Mouse (Mus musculus) CH12.LX (cell line): ENCODE results near the gene Naa38. TPM values are rescaled to one million over a fixed set of nuclear protein-coding genes. Genes with fewer than 3 reads are reported as not detected.

Experiments
- DNase-seq: peaks from one replicate; pipeline ENCODE4 v3.0.0-alpha.2; 2013; ENCODE audit errors: extremely low read depth
- H3K27ac ChIP-seq: 2 replicates; pipeline ENCODE4 v1.5.1; 2012; ENCODE audit warnings: low read depth, mild to moderate bottlenecking, control low read depth, moderate library complexity; ENCODE audit not compliant: insufficient read depth
- H3K27me3 ChIP-seq: replicated peaks from 2 replicates; pipeline ENCODE3; 2012; ENCODE audit warnings: inconsistent platforms
- H3K36me3 ChIP-seq, 2 experiments: replicated peaks in 1 of 2; 2 replicates each; pipeline versions ENCODE3 to v1.6.1; 2012; ENCODE audit warnings: inconsistent platforms in 1 of 2, low read length in 1 of 2, mild to moderate bottlenecking in 1 of 2, mixed read lengths in 1 of 2, moderate library complexity in 1 of 2; ENCODE audit not compliant: control insufficient read depth in 1 of 2, insufficient read depth in 1 of 2
- H3K4me1 ChIP-seq, 2 experiments: 2 replicates each; pipeline ENCODE4 v1.6.1; 2012; ENCODE audit warnings: inconsistent platforms in 1 of 2, moderate library complexity in 1 of 2; ENCODE audit not compliant: insufficient read depth in 2 of 2, control insufficient read depth in 1 of 2
- H3K4me2 ChIP-seq: 2 replicates; pipeline ENCODE4 v1.6.1; 2012; ENCODE audit warnings: low read depth, mild to moderate bottlenecking, control low read depth; ENCODE audit not compliant: poor library complexity, insufficient read depth, severe bottlenecking
- H3K4me3 ChIP-seq, 3 experiments: fragments of 150-350 bp in 1 of 3; sonication (generic) in 1 of 3; replicated peaks in 1 of 3; 2 replicates each; pipeline versions ENCODE3 to v1.5.1; 2011 to 2012; ENCODE audit warnings: low read depth in 2 of 3, low read length in 2 of 3, mild to moderate bottlenecking in 2 of 3, moderate library complexity in 2 of 3, control low read depth in 1 of 3, improper control_type of control experiment in 1 of 3, inconsistent platforms in 1 of 3, mixed read lengths in 1 of 3; ENCODE audit not compliant: poor library complexity in 1 of 3
- H3K79me2 ChIP-seq: replicated peaks from 2 replicates; pipeline ENCODE4 v1.6.1; 2012; ENCODE audit warnings: mild to moderate bottlenecking, moderate library complexity; ENCODE audit not compliant: control insufficient read depth, poor library complexity, insufficient read depth, severe bottlenecking; ENCODE audit errors: extremely low read depth
- H3K9ac ChIP-seq: 2 replicates; pipeline ENCODE4 v1.6.1; 2012; ENCODE audit warnings: low read depth, mild to moderate bottlenecking, control low read depth, moderate library complexity; ENCODE audit not compliant: insufficient read depth
- H3K9me3 ChIP-seq: replicated peaks from 2 replicates; pipeline ENCODE3; 2012; ENCODE audit warnings: low read length, inconsistent platforms, mixed read lengths
- BHLHE40 ChIP-seq: IDR thresholded peaks from 2 replicates; pipeline ENCODE4 v1.6.1; 2011; ENCODE audit warnings: mild to moderate bottlenecking, low read depth, low read length, improper control_type of control experiment
- CHD2 ChIP-seq: IDR thresholded peaks from 2 replicates; pipeline ENCODE4 v1.6.1; 2011; ENCODE audit warnings: low read length, improper control_type of control experiment
- CTCF ChIP-seq, 2 experiments: IDR thresholded peaks in 1 of 2; conservative IDR thresholded peaks in 1 of 2; 2 replicates each; pipeline ENCODE4 v1.5.1; 2011 to 2012; ENCODE audit warnings: low read depth in 2 of 2, low read length in 2 of 2, improper control_type of control experiment in 1 of 2, inconsistent platforms in 1 of 2, mild to moderate bottlenecking in 1 of 2, moderate library complexity in 1 of 2
- ELF1 ChIP-seq: IDR thresholded peaks from 2 replicates; pipeline ENCODE4 v1.6.1; 2014; ENCODE audit warnings: low read depth, mild to moderate bottlenecking, inconsistent platforms, low read length, improper control_type of control experiment
- EP300 ChIP-seq: IDR thresholded peaks from 2 replicates; pipeline ENCODE4 v1.6.1; 2011; ENCODE audit warnings: low read length, improper control_type of control experiment
- ETS1 ChIP-seq: conservative IDR thresholded peaks from 2 replicates; pipeline ENCODE4 v1.6.1; 2012; ENCODE audit warnings: low read depth, mild to moderate bottlenecking, inconsistent platforms, low read length, improper control_type of control experiment, moderate library complexity
- HCFC1 ChIP-seq: IDR thresholded peaks from 2 replicates; pipeline ENCODE4 v1.6.1; 2012; ENCODE audit warnings: low read depth, mild to moderate bottlenecking, inconsistent platforms, low read length, improper control_type of control experiment
- JUND ChIP-seq: conservative IDR thresholded peaks from 2 replicates; pipeline ENCODE4 v1.6.1; 2011; ENCODE audit warnings: low read depth, low read length, improper control_type of control experiment
- MAFK ChIP-seq: IDR thresholded peaks from 2 replicates; pipeline ENCODE4 v1.6.1; 2011; ENCODE audit warnings: low read length, improper control_type of control experiment; ENCODE audit not compliant: insufficient replicate concordance
- MAX ChIP-seq: IDR thresholded peaks from 2 replicates; pipeline ENCODE4 v1.6.1; 2011; ENCODE audit warnings: low read length, improper control_type of control experiment
- MAZ ChIP-seq: IDR thresholded peaks from 2 replicates; pipeline ENCODE4 v1.6.1; 2012; ENCODE audit warnings: low read depth, mild to moderate bottlenecking, inconsistent platforms, low read length, improper control_type of control experiment, moderate library complexity
- MYC ChIP-seq: IDR thresholded peaks from 2 replicates; pipeline ENCODE4 v1.6.1; 2011; ENCODE audit warnings: low read depth, mild to moderate bottlenecking, improper control_type of control experiment, low read length
- NELFE ChIP-seq: IDR thresholded peaks from 2 replicates; pipeline ENCODE4 v1.6.1; 2011; ENCODE audit warnings: low read depth, low read length, improper control_type of control experiment
- PAX5 ChIP-seq: IDR thresholded peaks from 2 replicates; pipeline ENCODE4 v1.6.1; 2012; ENCODE audit warnings: low read length, inconsistent platforms, mixed read lengths
- POLR2AphosphoS2 ChIP-seq: IDR thresholded peaks from 2 replicates; pipeline ENCODE4 v1.6.1; 2011; ENCODE audit warnings: low read depth, low read length, improper control_type of control experiment
- RAD21 ChIP-seq: IDR thresholded peaks from 2 replicates; pipeline ENCODE4 v1.6.1; 2011; ENCODE audit warnings: low read depth, mild to moderate bottlenecking, low read length, improper control_type of control experiment, moderate library complexity
- TBP ChIP-seq: conservative IDR thresholded peaks from 2 replicates; pipeline ENCODE4 v1.6.1; 2011; ENCODE audit warnings: low read depth, low read length, improper control_type of control experiment
- ZC3H11A ChIP-seq: IDR thresholded peaks from 2 replicates; pipeline ENCODE4 v1.6.1; 2012; ENCODE audit warnings: low read depth, mild to moderate bottlenecking, inconsistent platforms, low read length, improper control_type of control experiment
- ZMIZ1 ChIP-seq: IDR thresholded peaks from 2 replicates; pipeline ENCODE4 v1.6.1; 2012; ENCODE audit warnings: low read depth, mild to moderate bottlenecking, inconsistent platforms, low read length, improper control_type of control experiment
- dilution Hi-C: fragments of 300-500 bp; cut with MboI; formaldehyde crosslinking; loops from 2 replicates; pipeline ENCODE4 v1.14.3; 2020; ENCODE audit warnings: low sequenced_read_pairs; ENCODE audit not compliant: extremely low pct_unique_long_range_greater_than_20kb, extremely low pct_ligation_motif_present
- in situ Hi-C: fragments of 300-500 bp; cut with MboI; formaldehyde crosslinking; loops from 3 replicates; pipeline ENCODE4 v1.14.3; 2019; ENCODE audit warnings: low sequenced_read_pairs, low pct_ligation_motif_present, low pct_unique_long_range_greater_than_20kb, mixed read lengths
- polyA plus RNA-seq: library from polyadenylated mRNA; unstranded; fragments of >175 nt; gene quantifications from 2 replicates; pipeline ENCODE4 v1.2.1, GENCODE M21; 2012; ENCODE audit warnings: low read depth; ENCODE audit not compliant: insufficient read length
- total RNA-seq, 2 experiments: library from RNA; depleted of rRNA; stranded (reverse); fragments of 300-350 nt in 1 of 2; fragments of >200 nt in 1 of 2; gene quantifications; 2 replicates each; pipeline ENCODE4 v1.2.3; 2012 to 2014

Naa38 gene
- total and polyA plus RNA-seq, 3 experiments = 153 to 201 (median 193) TPM

DNA sequence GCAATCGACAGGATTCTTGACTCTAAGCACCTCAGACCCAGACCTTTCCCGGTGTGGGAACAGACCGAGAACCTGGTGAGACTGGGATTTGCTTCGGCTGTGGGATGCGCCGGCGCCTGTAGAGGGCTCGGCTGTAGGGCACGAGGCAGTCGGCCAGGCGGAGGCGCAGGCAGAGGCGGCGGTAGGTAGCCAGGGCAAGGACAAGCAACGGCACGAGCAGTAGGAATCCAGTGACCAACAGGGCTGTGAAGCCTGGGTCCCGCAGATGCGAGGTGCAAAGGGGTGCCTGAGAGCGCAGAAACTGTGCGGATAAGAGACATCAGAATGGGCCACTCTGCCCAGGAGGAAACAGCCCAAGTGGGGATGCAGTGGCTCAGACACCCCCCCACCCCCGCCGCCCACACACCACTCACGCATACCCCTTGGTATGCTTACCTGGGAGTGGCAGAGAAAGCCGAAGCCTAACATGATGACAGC is 2.3 kb downstream of the Naa38 start:
- Histone ChIP-seq H3K4me3 (no peak overlapping the region), H3K4me2 (no peak overlapping the region), H3K27me3 (no peaks in the 10 kb centered on the region), H3K27ac (no peak overlapping the region), H3K9me3 (no peaks in the 10 kb centered on the region), H3K79me2 (peaks cover 13% of the 10 kb centered on the region), H3K4me1 (peaks cover 5 to 22% of the 10 kb centered on the region in 2 experiments; a peak in 2 of 4 replicates), H3K9ac (no peak overlapping the region), H3K36me3 (peaks cover 37 to 50% of the 10 kb centered on the region in 2 experiments)
- in situ Hi-C loops = loop anchor here (5.0 kb wide), 2 partner anchors 35 to 130 kb away; no protein-coding TSS in a partner anchor
- TF ChIP-seq ZMIZ1 (0 out of 2 replicates have a peak, but pooled peaks have one; percentile 1), RAD21 (no peak)
- dilution Hi-C loops = no loop called here
- DNase-seq = no peak

DNA sequence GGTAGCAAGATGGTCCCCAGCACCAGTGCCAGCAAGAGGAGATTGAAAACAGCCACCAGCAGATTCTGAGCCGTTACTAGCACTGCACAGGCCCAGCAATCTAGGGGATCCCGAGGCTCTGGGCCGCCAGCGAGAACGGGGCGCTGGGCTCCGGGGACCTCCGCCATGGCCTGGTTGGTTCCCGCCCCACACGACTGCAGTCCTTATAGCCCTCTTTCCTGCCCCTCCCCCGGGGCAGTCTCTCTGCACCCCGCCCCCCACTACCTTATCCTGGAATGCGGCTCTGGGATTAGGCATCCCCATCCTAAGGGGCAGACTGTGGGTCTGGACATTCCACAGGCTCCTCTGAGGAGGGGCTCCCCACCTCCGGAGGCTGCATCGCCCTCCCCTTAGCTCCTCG is 2.8 kb downstream of the Naa38 start, which contains the start of gene Tmem88:
Gene Tmem88 (minus strand): TSS at position 176 of the 400 bp plus-strand sequence.
- Histone ChIP-seq H3K27me3 (no peaks in the 10 kb centered on the region), H3K79me2 (peaks cover 13% of the 10 kb centered on the region), H3K4me3 (no peak within 1 kb of the TSS), H3K9me3 (no peaks in the 10 kb centered on the region), H3K4me2 (no peak within 1 kb of the TSS), H3K9ac (no peak within 1 kb of the TSS), H3K36me3 (peaks cover 35 to 50% of the 10 kb centered on the region in 2 experiments), H3K27ac (no peak within 1 kb of the TSS), H3K4me1 (peaks cover 5 to 22% of the 10 kb centered on the region in 2 experiments; a peak in 2 of 4 replicates)
- in situ Hi-C loops = loop anchor here (5.0 kb wide), 2 partner anchors 34 to 131 kb away; no protein-coding TSS in a partner anchor
- dilution Hi-C loops = no loop called here
- DNase-seq = no peak
- TF ChIP-seq POLR2AphosphoS2 (peak; percentile 70; the same call in 1 of the 2 replicates), ZMIZ1 (0 out of 2 replicates have a peak, but pooled peaks have one; percentile 31), CTCF (conservative IDR thresholded peaks at IDR 0.05 in 1 of 2, IDR thresholded peaks at IDR 0.05 in 1 of 2; ENCODE audit: low read depth in 2 of 2, low read length in 2 of 2) (no peak)

- Histone ChIP-seq H3K4me2 (no peak overlapping the region), H3K27me3 (no peaks in the 10 kb centered on the region), H3K4me3 (no peak overlapping the region), H3K27ac (no peak overlapping the region), H3K9me3 (no peaks in the 10 kb centered on the region), H3K9ac (no peak overlapping the region), H3K36me3 (peaks cover 40 to 55% of the 10 kb centered on the region in 2 experiments), H3K4me1 (peaks cover 5 to 21% of the 10 kb centered on the region in 2 experiments; a peak in 2 of 4 replicates), H3K79me2 (peaks cover 13% of the 10 kb centered on the region)
- TF ChIP-seq BHLHE40 (no peak), TBP (no peak), HCFC1 (no peak), MYC (no peak), ZC3H11A (no peak), MAFK (no peak), EP300 (no peak), MAX (no peak), MAZ (no peak), RAD21 (no peak), ETS1 (no peak), CHD2 (no peak), JUND (no peak), PAX5 (no peak), NELFE (no peak), ELF1 (no peak)
- DNase-seq = no peak
- dilution Hi-C loops = no loop called here
- in situ Hi-C loops = loop anchor here (5.0 kb wide), 2 partner anchors 34 to 131 kb away; no protein-coding TSS in a partner anchor
These were observed 3.4 kb downstream of the Naa38 start for GRCm38 (mm10) chr11:69398486-69399200.
